Mouse (Mus musculus): ENCODE measurements around the gene Aldh16a1.

DNA sequence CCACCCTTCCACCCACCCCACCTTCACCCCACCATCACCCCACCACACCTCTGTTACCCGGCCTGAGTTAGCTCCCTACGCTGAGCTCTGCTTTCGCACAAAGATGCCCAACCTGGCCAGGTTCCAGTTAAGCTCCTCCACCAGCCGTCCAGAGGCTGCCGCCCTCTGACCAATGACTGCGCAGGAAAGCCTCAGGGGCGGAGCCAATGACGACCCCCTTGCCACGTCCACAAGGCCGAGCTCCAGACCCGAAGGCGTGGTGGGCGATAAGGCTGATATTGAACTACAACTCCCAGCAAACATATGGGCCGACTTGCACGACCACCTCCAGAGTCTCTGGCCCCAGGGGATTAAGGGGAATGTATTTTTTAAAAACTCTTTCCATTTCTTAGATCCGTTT is 62.3 kb downstream of the Aldh16a1 start, which contains the start of gene Rcn3:
- TF ChIP-seq CTCF (IDR thresholded peaks at IDR 0.05; ENCODE audit: low read depth) (no peak), EP300 (IDR thresholded peaks at IDR 0.05; ENCODE audit: low read depth) (no peak)
